14 mouse cellular contexts compared by ENCODE assay signal in genomic region chr6:127735130-127735981, GRCm38 (mm10). TPM values are rescaled to one million over a fixed set of nuclear protein-coding genes. Genes with fewer than 3 reads are reported as not detected.
DNase-seq lines count a peak whose midpoint lies in the region; ATAC-seq lines count a peak whose summit lies in the region.
"Had no signal": no experiment of that assay in that cellular context is flagged by ENCODE, and none has a peak within 500 bp of the region (broad histone marks: within the 10 kb centered on the region; RNA-seq: fewer than 3 reads in every experiment).

No protein-coding gene starts in this region.

- H3K9me3 ChIP-seq in heart, embryonic 12.5 days (replicated peaks) = no peaks in the 10 kb centered on the region
- no peaks in the 10 kb centered on the region for H3K9me3 ChIP-seq in hindbrain, embryonic 12.5 days (replicated peaks)
- H3K9me3 ChIP-seq in midbrain, embryonic 12.5 days = no peaks in the 10 kb centered on the region

- H3K27ac ChIP-seq in heart, embryonic 12.5 days (ENCODE audit: poor library complexity, severe bottlenecking) = peak overlapping the region; percentile 21; the same call in 1 of the 2 replicates
- H3K27ac ChIP-seq in hindbrain, embryonic 12.5 days = peak overlapping the region; percentile 71
- H3K27ac ChIP-seq in midbrain, embryonic 12.5 days (replicated peaks) = peak overlapping the region; percentile 60

- WGBS in heart, embryonic 12.5 days = 49% methylated on average over 13 of the region's 13 CpGs
- WGBS in hindbrain, embryonic 12.5 days = 36% methylated on average over 13 of the region's 13 CpGs
- 44% methylated on average over 13 of the region's 13 CpGs for WGBS in midbrain, embryonic 12.5 days

- ATAC-seq in heart, embryonic 12.5 days (ENCODE audit: insufficient number of reproducible peaks, low FRiP score) = no peak
- ATAC-seq in hindbrain, embryonic 12.5 days (ENCODE audit: low FRiP score) = peak; percentile 85
- peak; percentile 79 for ATAC-seq in midbrain, embryonic 12.5 days (ENCODE audit: low FRiP score, low read depth)
- no peak for ATAC-seq in CD4-positive, CD25-positive, alpha-beta regulatory T cell, adult 4 months
- ATAC-seq: lung, postnatal 0 days had no signal

- H3K9ac ChIP-seq in heart, embryonic 12.5 days = no peak overlapping the region
- H3K9ac ChIP-seq in hindbrain, embryonic 12.5 days = no peak overlapping the region
- no peak overlapping the region for H3K9ac ChIP-seq in midbrain, embryonic 12.5 days (replicated peaks)

- intact Hi-C loops in heart, postnatal 36 days (cut with DNase I) = no loop called here

- H3K4me2 ChIP-seq in heart, embryonic 12.5 days = peak overlapping the region; percentile 30; the same call in 1 of the 2 replicates
- H3K4me2 ChIP-seq in hindbrain, embryonic 12.5 days (replicated peaks) = no peak overlapping the region
- H3K4me2 ChIP-seq in midbrain, embryonic 12.5 days (replicated peaks) = peak overlapping the region; percentile 8; the same call in 1 of the 2 replicates

- peaks cover 18% of the 10 kb centered on the region for H3K4me1 ChIP-seq in heart, embryonic 12.5 days (replicated peaks)
- H3K4me1 ChIP-seq in hindbrain, embryonic 12.5 days = peaks cover 24% of the 10 kb centered on the region
- H3K4me1 ChIP-seq in midbrain, embryonic 12.5 days = peaks cover 13% of the 10 kb centered on the region

- no peak overlapping the region for H3K4me3 ChIP-seq in heart, embryonic 12.5 days
- H3K4me3 ChIP-seq in hindbrain, embryonic 12.5 days = no peak overlapping the region
- no peak overlapping the region for H3K4me3 ChIP-seq in midbrain, embryonic 12.5 days

- H3K27me3 ChIP-seq in heart, embryonic 12.5 days (replicated peaks) = peaks cover 4% of the 10 kb centered on the region; the same call in 1 of the 2 replicates
- no peaks in the 10 kb centered on the region; the same call in 1 of the 2 replicates for H3K27me3 ChIP-seq in hindbrain, embryonic 12.5 days
- H3K27me3 ChIP-seq in midbrain, embryonic 12.5 days = no peaks in the 10 kb centered on the region

- no peaks in the 10 kb centered on the region for H3K36me3 ChIP-seq in heart, embryonic 12.5 days
- H3K36me3 ChIP-seq in hindbrain, embryonic 12.5 days = peaks cover 4% of the 10 kb centered on the region; the same call in 1 of the 2 replicates
- 0 out of 2 replicates have a peak, but pooled peaks cover 3% of the 10 kb centered on the region for H3K36me3 ChIP-seq in midbrain, embryonic 12.5 days

- DNase-seq in heart, postnatal 36 days = no peak
- peak; percentile 10 to 22 for DNase-seq in adrenal gland, postnatal 36 days
- DNase-seq in right cerebral cortex, postnatal 36 days (ENCODE audit: low spot score in 2 of 2) = no peak
- no peak for DNase-seq in frontal cortex, postnatal 36 days (ENCODE audit: low spot score in 2 of 2)
- DNase-seq: cerebellum, adult 8-10 months; left cerebral cortex, postnatal 4 days; thymus, postnatal 14 days had no signal

RNA-seq across cellular contexts. Expression of gene Prmt8, which starts 33.9 kb away (rescaled TPM):
- polyA plus RNA-seq in heart, embryonic 12.5 days (2016; fragmentation: Nextera tagmentation; extraction: Ambion mirVana) = 0.79 and 0.96 TPM in 2 replicates
- not detected for total RNA-seq in heart, postnatal 36 days (2021)
- not detected for total RNA-seq in adrenal gland, postnatal 36 days (2021)
- 38.0 and 39.9 TPM in 2 replicates for polyA plus RNA-seq in hindbrain, embryonic 12.5 days (2016; fragmentation: Nextera tagmentation; extraction: Ambion mirVana)
- 31.3 and 32.5 TPM in 2 replicates for polyA plus RNA-seq in midbrain, embryonic 12.5 days (2016; fragmentation: Nextera tagmentation; extraction: Ambion mirVana)
- not detected for polyA plus RNA-seq in CD4-positive, CD25-positive, alpha-beta regulatory T cell, adult 4 months (2017; shearing (Covaris generic))
- total RNA-seq: granulocyte monocyte progenitor cell, adult 5-6 weeks had no signal
- polyA plus RNA-seq: spleen, adult 2 months had no signal

Comparison
In these comparisons a context has a peak if more than half of its experiments do, and no peak if none do; other contexts are left out.
1. ATAC-seq: peak in hindbrain, embryonic 12.5 days (single experiment) and midbrain, embryonic 12.5 days (single experiment); none in heart, embryonic 12.5 days (single experiment) and CD4-positive, CD25-positive, alpha-beta regulatory T cell, adult 4 months (single experiment).
2. H3K27ac ChIP-seq: peak in every context shown above with its lines; median percentile 71 in hindbrain, embryonic 12.5 days; 60 in midbrain, embryonic 12.5 days; 21 in heart, embryonic 12.5 days.
3. DNase-seq: peak in adrenal gland, postnatal 36 days (2 of 2); none in heart, postnatal 36 days (0 of 2), right cerebral cortex, postnatal 36 days (0 of 2) and frontal cortex, postnatal 36 days (0 of 2).
4. RNA of gene Prmt8, which starts 33.9 kb away (polyA plus RNA-seq): 38.0 to 39.9 TPM in hindbrain, embryonic 12.5 days and 31.3 to 32.5 TPM in midbrain, embryonic 12.5 days; 0.79 to 0.96 TPM in heart, embryonic 12.5 days and not detected in CD4-positive, CD25-positive, alpha-beta regulatory T cell, adult 4 months; every median in the first group is over 10 times any median in the second.